ENCODE assay signal across 8 mouse cellular contexts in genomic region chr13:75943189-75944043, GRCm38 (mm10). TPM values are rescaled to one million over a fixed set of nuclear protein-coding genes. Genes with fewer than 3 reads are reported as not detected.
DNase-seq lines count a peak whose midpoint lies in the region; ATAC-seq and TF ChIP-seq lines count a peak whose summit lies in the region.

Gene Rhobtb3 (minus strand): TSS chr13:75943925.

- TF ChIP-seq CTCF in liver, adult 2 months (IDR thresholded peaks at IDR 0.05; ENCODE audit: low read depth, low read length): no peak

- no peaks in the 10 kb centered on the region for H3K9me3 ChIP-seq in forebrain, embryonic 10.5 days
- H3K9me3 ChIP-seq in heart, embryonic 13.5 days: no peaks in the 10 kb centered on the region
- H3K9me3 ChIP-seq in kidney, embryonic 16.5 days (ENCODE audit: low read length): no peaks in the 10 kb centered on the region
- no peaks in the 10 kb centered on the region for H3K9me3 ChIP-seq in stomach, embryonic 15.5 days

- peak; percentile 53 for ATAC-seq in CD4-positive, CD25-positive, alpha-beta regulatory T cell, adult 4 months
- ATAC-seq in heart, embryonic 13.5 days (ENCODE audit: extremely low read depth, insufficient number of reproducible peaks, low FRiP score, low TSS enrichment): peak; percentile 73
- peak; percentile 95 for ATAC-seq in kidney, embryonic 16.5 days (ENCODE audit: low FRiP score, low TSS enrichment)
- peak; percentile 83 for ATAC-seq in stomach, embryonic 15.5 days (ENCODE audit: insufficient read depth, low FRiP score, low read depth)

- peak; percentile 96 for DNase-seq in forebrain, embryonic 10.5 days (ENCODE audit: extremely low spot score, low spot score)
- DNase-seq in liver, adult 2 months (ENCODE audit: extremely low read depth, low read depth, low spot score): peak; percentile 51

- H3K9ac ChIP-seq in heart, embryonic 13.5 days: peak within 1 kb of the TSS; percentile 90
- H3K9ac ChIP-seq in kidney, embryonic 16.5 days (replicated peaks; ENCODE audit: low read length): peak within 1 kb of the TSS; percentile 96
- peak within 1 kb of the TSS; percentile 75 for H3K9ac ChIP-seq in liver, adult 2 months (ENCODE audit: low read depth, low read length)
- H3K9ac ChIP-seq in stomach, embryonic 15.5 days: peak within 1 kb of the TSS; percentile 81

- no peaks in the 10 kb centered on the region for H3K27me3 ChIP-seq in forebrain, embryonic 10.5 days (ENCODE audit: poor library complexity, severe bottlenecking)
- no peaks in the 10 kb centered on the region for H3K27me3 ChIP-seq in heart, embryonic 13.5 days (replicated peaks)
- H3K27me3 ChIP-seq in kidney, embryonic 16.5 days (ENCODE audit: insufficient read depth, low read length): no peaks in the 10 kb centered on the region
- no peaks in the 10 kb centered on the region for H3K27me3 ChIP-seq in liver, adult 2 months (ENCODE audit: control insufficient read depth, insufficient read depth, low read length)
- H3K27me3 ChIP-seq in myocyte (ENCODE audit: control insufficient read depth, insufficient read depth, insufficient read length): no peaks in the 10 kb centered on the region
- no peaks in the 10 kb centered on the region for H3K27me3 ChIP-seq in stomach, embryonic 15.5 days (replicated peaks)

- under 1% methylated on average over 106 of the region's 110 CpGs for WGBS in forebrain, embryonic 10.5 days
- under 1% methylated on average over 82 of the region's 110 CpGs for WGBS in heart, embryonic 13.5 days
- WGBS in kidney, embryonic 16.5 days: under 1% methylated on average over 98 of the region's 110 CpGs
- under 1% methylated on average over 109 of the region's 110 CpGs for WGBS in liver, adult 2 months
- under 1% methylated on average over 110 of the region's 110 CpGs for WGBS in stomach, embryonic 15.5 days

- 0 out of 2 replicates have a peak, but pooled peaks have one; percentile 7 for TF ChIP-seq POLR2A in liver, adult 2 months (IDR thresholded peaks at IDR 0.05; ENCODE audit: extremely low read depth, insufficient read depth, low read length)
- peak; percentile 62 for TF ChIP-seq POLR2A in myocyte (IDR thresholded peaks at IDR 0.05; ENCODE audit: insufficient read length, low read depth)

- peak within 1 kb of the TSS; percentile 18; the same call in 1 of the 2 replicates for H3K27ac ChIP-seq in brown adipose tissue, adult 24 weeks (replicated peaks; ENCODE audit: low read depth, low read length)
- peak within 1 kb of the TSS; percentile 99 for H3K27ac ChIP-seq in forebrain, embryonic 10.5 days
- H3K27ac ChIP-seq in heart, embryonic 13.5 days (replicated peaks): peak within 1 kb of the TSS; percentile 98
- peak within 1 kb of the TSS; percentile 99 for H3K27ac ChIP-seq in kidney, embryonic 16.5 days (ENCODE audit: low read length)
- H3K27ac ChIP-seq in liver, adult 2 months (replicated peaks; ENCODE audit: insufficient read depth, low read depth, low read length): peak within 1 kb of the TSS; percentile 22
- H3K27ac ChIP-seq in stomach, embryonic 15.5 days: peak within 1 kb of the TSS; percentile 98

- peak within 1 kb of the TSS; percentile 82 for H3K4me2 ChIP-seq in heart, embryonic 13.5 days
- peak within 1 kb of the TSS; percentile 67 for H3K4me2 ChIP-seq in kidney, embryonic 16.5 days (replicated peaks; ENCODE audit: low read depth, low read length)
- H3K4me2 ChIP-seq in myocyte (ENCODE audit: low read depth): peak within 1 kb of the TSS; percentile 73
- peak within 1 kb of the TSS; percentile 69 for H3K4me2 ChIP-seq in stomach, embryonic 15.5 days

- peak within 1 kb of the TSS; percentile 67 for H3K4me3 ChIP-seq in brown adipose tissue, adult 24 weeks (ENCODE audit: insufficient read depth, low read depth, low read length)
- peak within 1 kb of the TSS; percentile 83 for H3K4me3 ChIP-seq in forebrain, embryonic 10.5 days
- peak within 1 kb of the TSS; percentile 90 for H3K4me3 ChIP-seq in heart, embryonic 13.5 days
- H3K4me3 ChIP-seq in kidney, embryonic 16.5 days (ENCODE audit: low read length): peak within 1 kb of the TSS; percentile 88
- peak within 1 kb of the TSS; percentile 68 for H3K4me3 ChIP-seq in liver, adult 2 months (ENCODE audit: insufficient read depth, low read depth, low read length)
- H3K4me3 ChIP-seq in myocyte: peak within 1 kb of the TSS; percentile 74
- H3K4me3 ChIP-seq in stomach, embryonic 15.5 days (replicated peaks): peak within 1 kb of the TSS; percentile 93

- H3K36me3 ChIP-seq in forebrain, embryonic 10.5 days (replicated peaks): peaks cover 26% of the 10 kb centered on the region
- H3K36me3 ChIP-seq in heart, embryonic 13.5 days: peaks cover 17% of the 10 kb centered on the region
- H3K36me3 ChIP-seq in kidney, embryonic 16.5 days (ENCODE audit: insufficient read depth, low read length): peaks cover 6% of the 10 kb centered on the region
- H3K36me3 ChIP-seq in liver, adult 2 months (ENCODE audit: control insufficient read depth, insufficient read depth, low read length): no peaks in the 10 kb centered on the region; the same call in 1 of the 2 replicates
- peaks cover 6% of the 10 kb centered on the region for H3K36me3 ChIP-seq in myocyte (ENCODE audit: control insufficient read depth, insufficient read depth)
- 0 out of 2 replicates have a peak, but pooled peaks cover 1% of the 10 kb centered on the region for H3K36me3 ChIP-seq in stomach, embryonic 15.5 days

- H3K79me2 ChIP-seq in liver, adult 2 months (ENCODE audit: control insufficient read depth, insufficient read depth, low read length): no peaks in the 10 kb centered on the region
- H3K79me2 ChIP-seq in myocyte (ENCODE audit: control insufficient read depth, insufficient read depth): peaks cover 41% of the 10 kb centered on the region

- peak within 1 kb of the TSS; percentile 92 for H3ac ChIP-seq in myocyte (ENCODE audit: control insufficient read depth, insufficient read length)

- peaks cover 2% of the 10 kb centered on the region; the same call in 1 of the 2 replicates for H3K4me1 ChIP-seq in brown adipose tissue, adult 24 weeks (ENCODE audit: control insufficient read depth, insufficient read depth, insufficient read length, low read length)
- peaks cover 22% of the 10 kb centered on the region for H3K4me1 ChIP-seq in forebrain, embryonic 10.5 days
- peaks cover 24% of the 10 kb centered on the region for H3K4me1 ChIP-seq in heart, embryonic 13.5 days
- peaks cover 14% of the 10 kb centered on the region for H3K4me1 ChIP-seq in kidney, embryonic 16.5 days (ENCODE audit: insufficient read depth, low read length)
- H3K4me1 ChIP-seq in liver, adult 2 months (ENCODE audit: control insufficient read depth, insufficient read depth, low read length): peaks cover 4% of the 10 kb centered on the region; the same call in 1 of the 2 replicates
- H3K4me1 ChIP-seq in stomach, embryonic 15.5 days: peaks cover 7% of the 10 kb centered on the region; the same call in 1 of the 2 replicates

TF ChIP-seq in myocyte, 11 proteins besides CTCF, POLR2A, EP300 and RAD21:
- TF ChIP-seq SRF (IDR thresholded peaks at IDR 0.05; ENCODE audit: control insufficient read depth, insufficient read length, low read depth): no peak
- TF ChIP-seq MYOD1 (IDR thresholded peaks at IDR 0.05; ENCODE audit: control insufficient read depth in 1 of 3, insufficient read length in 2 of 3, low read depth in 2 of 3): peak in 1 of 3 experiments; percentile 30
- TF ChIP-seq POLR2AphosphoS2 (IDR thresholded peaks at IDR 0.05; ENCODE audit: insufficient read length, low read depth): peak; percentile 64
- no peak for TF ChIP-seq TCF12 (IDR thresholded peaks at IDR 0.05; ENCODE audit: insufficient read depth, poor library complexity, severe bottlenecking)
- TF ChIP-seq MAX (IDR thresholded peaks at IDR 0.05; ENCODE audit: low read depth): no peak
- peak in 2 of 3 experiments; percentile 16 to 40 for TF ChIP-seq MYOG (IDR thresholded peaks at IDR 0.05; ENCODE audit: control insufficient read depth in 1 of 3, insufficient read depth in 1 of 3, insufficient read length in 2 of 3, low read depth in 2 of 3)
- TF ChIP-seq CEBPB (IDR thresholded peaks at IDR 0.05; ENCODE audit: insufficient read depth, poor library complexity, severe bottlenecking): no peak
- no peak for TF ChIP-seq E2F4 (IDR thresholded peaks at IDR 0.05; ENCODE audit: insufficient read depth)
- no peak for TF ChIP-seq REST (IDR thresholded peaks at IDR 0.05; ENCODE audit: insufficient read depth, insufficient read length)
- TF ChIP-seq USF1 (IDR thresholded peaks at IDR 0.05; ENCODE audit: low read depth): no peak
- TF ChIP-seq TCF3 (IDR thresholded peaks at IDR 0.05; ENCODE audit: insufficient read length, low read depth): no peak

RNA-seq across cellular contexts. Expression of gene Rhobtb3, which starts in this region (rescaled TPM):
- under 1 TPM; 0.11 to 0.16 TPM for polyA plus RNA-seq in CD4-positive, CD25-positive, alpha-beta regulatory T cell, adult 4 months (2017; shearing (Covaris generic))
- 3.6 and 6.9 TPM in 2 replicates for polyA plus RNA-seq in brown adipose tissue, adult 24 weeks (2012; ENCODE audit: insufficient read depth, insufficient read length, missing spikeins)
- 42.8 and 44.4 TPM in 2 replicates for polyA plus RNA-seq in forebrain, embryonic 10.5 days (2016; fragmentation: Nextera tagmentation; extraction: Ambion mirVana)
- 19.8 and 21.6 TPM in 2 replicates for polyA plus RNA-seq in heart, embryonic 13.5 days (2015; fragmentation: Nextera tagmentation; extraction: Ambion mirVana)
- 31.2 and 32.0 TPM in 2 replicates for polyA plus RNA-seq in kidney, embryonic 16.5 days (2015; fragmentation: Nextera tagmentation; extraction: Ambion mirVana)
- total RNA-seq in liver, adult 2 months (2014; rRNA removed): 4.3 and 8.5 TPM in 2 replicates
- 1.6 and 1.7 TPM in 2 replicates for polyA plus RNA-seq in liver, adult 2 months (2012; rRNA removed)
- polyA plus RNA-seq in myocyte (2012; fragmentation: generic; extraction: Trizol): 5.7 TPM
- 29.7 and 32.1 TPM in 2 replicates for polyA plus RNA-seq in stomach, embryonic 15.5 days (2015; fragmentation: Nextera tagmentation; extraction: Ambion mirVana)

Comparison
In these comparisons a context has a peak if more than half of its experiments do, and no peak if none do; other contexts are left out.
1. Peak in every context shown above with its lines: DNase-seq, ATAC-seq, H3K4me3 ChIP-seq and H3K27ac ChIP-seq.
2. Peak in ATAC-seq in CD4-positive, CD25-positive, alpha-beta regulatory T cell, adult 4 months; RNA of the gene not detected or under 1 TPM.
3. H3K27ac ChIP-seq: peak in every context shown above with its lines; median percentile 99 in forebrain, embryonic 10.5 days; 99 in kidney, embryonic 16.5 days; 98 in heart, embryonic 13.5 days; 98 in stomach, embryonic 15.5 days; 22 in liver, adult 2 months; 18 in brown adipose tissue, adult 24 weeks.